Mouse (Mus musculus) heart, postnatal 0 days (tissue): ENCODE measurements around the gene Zfp622.

ENCODE experiments used
- CTCF ChIP-seq: IDR thresholded peaks from 2 replicates; pipeline ENCODE4 v1.5.1; 2016; ENCODE audit warnings: antibody characterized with exemption, control low read depth, low read depth
- EP300 ChIP-seq: IDR thresholded peaks from 2 replicates; pipeline ENCODE4 v1.6.1; 2016; ENCODE audit warnings: antibody characterized with exemption, low read depth

GRCm38 (mm10) chr15:25956422-25957117, 27.6 kb upstream of the Zfp622 start:
- peak; percentile 52; the same call in 1 of the 2 replicates for TF ChIP-seq EP300
- TF ChIP-seq CTCF, result no peak
